Comparison of ENCODE assay signal across 15 mouse cellular contexts in the genomic region with DNA sequence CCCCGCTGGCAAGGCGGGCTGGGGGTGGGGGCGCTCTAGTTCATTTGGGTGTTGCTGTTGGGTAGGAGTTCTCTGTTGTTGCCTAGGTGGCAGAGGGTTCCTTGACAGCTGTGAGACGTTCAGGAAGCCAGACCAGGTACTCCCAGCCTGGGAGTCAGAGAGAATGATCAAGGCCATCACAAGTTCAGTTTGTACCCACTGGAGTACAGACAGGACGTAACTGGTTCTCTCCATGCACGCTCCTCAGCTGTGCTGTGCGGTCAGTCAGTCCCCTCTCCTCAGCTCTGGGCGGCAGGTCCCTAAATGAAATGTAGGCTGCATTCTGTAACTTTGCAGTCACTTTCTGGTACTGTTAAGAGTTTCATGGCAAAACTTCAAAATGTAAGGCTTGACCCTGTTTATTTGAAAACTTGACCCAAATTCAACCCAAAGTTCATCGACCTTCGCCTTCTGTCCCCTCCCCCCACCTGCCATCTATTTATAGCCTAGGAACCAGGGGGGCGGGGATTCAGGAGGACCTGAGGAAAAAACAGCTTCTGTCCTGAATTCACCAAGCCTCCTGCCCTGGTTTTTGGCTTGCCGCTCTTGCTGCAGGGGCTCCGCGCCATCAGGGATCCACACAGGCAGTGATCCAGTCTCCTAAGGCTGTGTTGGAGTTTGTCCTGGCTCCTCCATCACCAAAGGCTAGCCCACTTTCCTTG. TPM values are rescaled to one million over a fixed set of nuclear protein-coding genes. Genes with fewer than 3 reads are reported as not detected.
DNase-seq lines count a peak whose midpoint lies in the region; ATAC-seq lines count a peak whose summit lies in the region.
"Had no signal": no experiment of that assay in that cellular context is flagged by ENCODE, and none has a peak within 500 bp of the region (broad histone marks: within the 10 kb centered on the region; RNA-seq: fewer than 3 reads in every experiment).

No protein-coding gene starts in this region.

- no peaks in the 10 kb centered on the region for H3K9me3 ChIP-seq in hindbrain, embryonic 10.5 days
- no peaks in the 10 kb centered on the region for H3K9me3 ChIP-seq in hindbrain, embryonic 16.5 days (ENCODE audit: control insufficient read depth, low read length)
- no peaks in the 10 kb centered on the region for H3K9me3 ChIP-seq in heart, embryonic 16.5 days (replicated peaks; ENCODE audit: control insufficient read depth, low read length)
- H3K9me3 ChIP-seq: embryonic facial prominence, embryonic 12.5 days; forebrain, embryonic 13.5 days had no signal

- H3K36me3 ChIP-seq in hindbrain, embryonic 10.5 days, result peaks cover 4% of the 10 kb centered on the region; the same call in 1 of the 2 replicates
- 0 out of 2 replicates have a peak, but pooled peaks cover 3% of the 10 kb centered on the region for H3K36me3 ChIP-seq in hindbrain, embryonic 16.5 days (ENCODE audit: control insufficient read depth, insufficient read depth, low read length)
- no peaks in the 10 kb centered on the region for H3K36me3 ChIP-seq in heart, embryonic 16.5 days (ENCODE audit: control insufficient read depth, insufficient read depth)
- H3K36me3 ChIP-seq: embryonic facial prominence, embryonic 12.5 days had no signal

- peaks cover 28% of the 10 kb centered on the region for H3K4me1 ChIP-seq in hindbrain, embryonic 10.5 days (replicated peaks)
- peaks cover 11% of the 10 kb centered on the region for H3K4me1 ChIP-seq in hindbrain, embryonic 16.5 days (ENCODE audit: control insufficient read depth, insufficient read depth, low read depth, low read length)
- H3K4me1 ChIP-seq in heart, embryonic 16.5 days (ENCODE audit: control insufficient read depth, insufficient read depth, low read length), result peaks cover 55% of the 10 kb centered on the region

- no peak overlapping the region for H3K9ac ChIP-seq in hindbrain, embryonic 16.5 days (ENCODE audit: low read depth, low read length)
- peak overlapping the region; percentile 57 for H3K9ac ChIP-seq in heart, embryonic 16.5 days (ENCODE audit: low read length)
- H3K9ac ChIP-seq: embryonic facial prominence, embryonic 12.5 days; forebrain, embryonic 13.5 days; lung, embryonic 14.5 days had no signal

- no peak overlapping the region for H3K4me2 ChIP-seq in hindbrain, embryonic 16.5 days (ENCODE audit: low read length)
- H3K4me2 ChIP-seq in heart, embryonic 16.5 days (ENCODE audit: low read depth, low read length), result peak overlapping the region; percentile 17
- H3K4me2 ChIP-seq: embryonic facial prominence, embryonic 12.5 days; forebrain, embryonic 13.5 days; lung, embryonic 14.5 days had no signal

- no peak for ATAC-seq in hindbrain, embryonic 16.5 days
- ATAC-seq in heart, embryonic 16.5 days (replicated peaks; ENCODE audit: extremely low read depth, insufficient read depth, low FRiP score), result no peak
- ATAC-seq: forebrain, embryonic 13.5 days; hindbrain, postnatal 0 days had no signal

- no peaks in the 10 kb centered on the region for H3K27me3 ChIP-seq in hindbrain, embryonic 10.5 days (ENCODE audit: insufficient read depth, poor library complexity, severe bottlenecking)
- no peaks in the 10 kb centered on the region for H3K27me3 ChIP-seq in hindbrain, embryonic 16.5 days (replicated peaks; ENCODE audit: control insufficient read depth, insufficient read depth, low read length)
- no peaks in the 10 kb centered on the region for H3K27me3 ChIP-seq in heart, embryonic 16.5 days (ENCODE audit: control insufficient read depth, insufficient read depth, low read length)
- H3K27me3 ChIP-seq: embryonic facial prominence, embryonic 12.5 days; forebrain, embryonic 13.5 days had no signal

- DNase-seq in cerebellum, postnatal 10 days, result peak; percentile 43 to 46
- DNase-seq in cerebellum, adult 11-12 months, result no peak
- DNase-seq in hindbrain, embryonic 10.5 days (ENCODE audit: low spot score), result no peak
- DNase-seq in kidney, postnatal 25 days, result peak; percentile 81 to 82
- DNase-seq in right cerebral cortex, adult 18-20 months, result no peak
- no peak for DNase-seq in frontal cortex, postnatal 14 days (ENCODE audit: low spot score in 2 of 2)
- DNase-seq: gastrocnemius, postnatal 25 days; lung, embryonic 14.5 days; midbrain, embryonic 14.5 days; thymus, postnatal 4 days had no signal

- 73% methylated on average over 14 of the region's 14 CpGs for WGBS in hindbrain, embryonic 10.5 days
- 76% methylated on average over 14 of the region's 14 CpGs for WGBS in hindbrain, embryonic 16.5 days
- WGBS in heart, embryonic 16.5 days, result 56% methylated on average over 14 of the region's 14 CpGs

- peak overlapping the region; percentile 19; the same call in 1 of the 2 replicates for H3K27ac ChIP-seq in hindbrain, embryonic 10.5 days
- no peak overlapping the region for H3K27ac ChIP-seq in hindbrain, embryonic 16.5 days (ENCODE audit: low read depth, low read length)
- H3K27ac ChIP-seq in heart, embryonic 16.5 days (ENCODE audit: low read length), result no peak overlapping the region; the same call in 1 of the 2 replicates
- H3K27ac ChIP-seq: embryonic facial prominence, embryonic 12.5 days; forebrain, embryonic 13.5 days; hindbrain, postnatal 0 days had no signal

- no peak overlapping the region for H3K4me3 ChIP-seq in hindbrain, embryonic 10.5 days
- no peak overlapping the region for H3K4me3 ChIP-seq in hindbrain, embryonic 16.5 days (ENCODE audit: low read length)
- H3K4me3 ChIP-seq in heart, embryonic 16.5 days (ENCODE audit: low read length), result no peak overlapping the region
- H3K4me3 ChIP-seq: embryonic facial prominence, embryonic 12.5 days; forebrain, embryonic 13.5 days had no signal

RNA-seq across cellular contexts. Expression of a gene that starts 15.4 kb away (rescaled TPM):
- 26.0 and 26.7 TPM in 2 replicates for polyA plus RNA-seq in hindbrain, embryonic 10.5 days (2016; fragmentation: Nextera tagmentation; extraction: Ambion mirVana)
- 13.4 and 20.5 TPM in 2 replicates for polyA plus RNA-seq in hindbrain, embryonic 16.5 days (2015; fragmentation: Nextera tagmentation; extraction: Ambion mirVana)
- 75.1 and 76.4 TPM in 2 replicates for polyA plus RNA-seq in heart, embryonic 16.5 days (2015; fragmentation: Nextera tagmentation; extraction: Ambion mirVana)

Comparison
In these comparisons a context has a peak if more than half of its experiments do, and no peak if none do; other contexts are left out.
1. DNase-seq: peak in cerebellum, postnatal 10 days (2 of 2) and kidney, postnatal 25 days (2 of 2); none in cerebellum, adult 11-12 months (single experiment), hindbrain, embryonic 10.5 days (single experiment), right cerebral cortex, adult 18-20 months (single experiment) and frontal cortex, postnatal 14 days (0 of 2).